Mouse (Mus musculus): ENCODE data around the gene Gm525.

DNA sequence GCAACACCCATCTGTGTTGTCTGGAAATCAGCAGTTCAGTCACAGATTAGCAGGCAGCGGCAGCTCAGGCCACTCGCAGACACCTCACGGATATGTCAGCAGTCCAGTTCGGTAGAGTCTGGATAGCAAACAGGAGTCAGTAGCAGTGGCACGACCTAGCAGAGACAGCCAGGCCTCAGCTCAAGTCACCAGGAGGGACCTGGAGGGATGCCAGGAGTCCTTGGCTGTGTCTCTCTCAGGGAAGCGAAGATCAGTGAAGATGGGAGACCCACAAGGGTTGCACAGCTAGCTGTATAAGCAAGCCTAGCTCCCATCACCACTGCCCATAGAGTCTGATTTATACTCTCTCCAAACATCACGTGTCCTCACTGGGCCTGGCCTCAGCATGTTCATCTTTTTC lies 58.8 kb downstream of the Gm525 start:
- no peak for TF ChIP-seq USF1 (IDR thresholded peaks at IDR 0.05; ENCODE audit: low read depth)
- TF ChIP-seq CTCF (IDR thresholded peaks at IDR 0.05; ENCODE audit: control insufficient read depth, insufficient read depth, insufficient read length) = no peak
- no peak for TF ChIP-seq MAX (IDR thresholded peaks at IDR 0.05)
